Comparison of ENCODE assay signal across 8 mouse cellular contexts in genomic region chr10:80163721-80164120, GRCm38 (mm10). TPM values are rescaled to one million over a fixed set of nuclear protein-coding genes. Genes with fewer than 3 reads are reported as not detected.
DNase-seq lines count a peak whose midpoint lies in the region; ATAC-seq lines count a peak whose summit lies in the region.

No protein-coding gene starts in this region.

- H3K36me3 ChIP-seq in hindbrain, embryonic 11.5 days (ENCODE audit: control insufficient read depth, insufficient read depth, low read length) = no peaks in the 10 kb centered on the region
- no peaks in the 10 kb centered on the region for H3K36me3 ChIP-seq in midbrain, embryonic 15.5 days (replicated peaks)

- no peak for ATAC-seq in hindbrain, embryonic 11.5 days (ENCODE audit: low FRiP score)
- ATAC-seq in midbrain, embryonic 15.5 days (replicated peaks) = no peak
- ATAC-seq in megakaryocyte-erythroid progenitor cell, adult 5-6 weeks (replicated peaks; ENCODE audit: low FRiP score, low TSS enrichment, poor library complexity, severe bottlenecking) = no peak
- no peak for ATAC-seq in inflammation-experienced regulatory T-cells, adult 6 months

- no peaks in the 10 kb centered on the region for H3K9me3 ChIP-seq in hindbrain, embryonic 11.5 days (ENCODE audit: control insufficient read depth, low read length)
- H3K9me3 ChIP-seq in midbrain, embryonic 15.5 days = no peaks in the 10 kb centered on the region

- intact Hi-C loops in heart, postnatal 14 days (cut with DNase I) = no loop called here

- 78% methylated on average over 8 of the region's 8 CpGs for WGBS in hindbrain, embryonic 11.5 days
- WGBS in midbrain, embryonic 15.5 days = 84% methylated on average over 8 of the region's 8 CpGs

- no peak overlapping the region for H3K4me2 ChIP-seq in hindbrain, embryonic 11.5 days (replicated peaks; ENCODE audit: low read depth, low read length)
- peak overlapping the region; percentile 94; the same call in 1 of the 2 replicates for H3K4me2 ChIP-seq in midbrain, embryonic 15.5 days

- H3K27me3 ChIP-seq in hindbrain, embryonic 11.5 days (ENCODE audit: control insufficient read depth, insufficient read depth, low read length) = 0 out of 2 replicates have a peak, but pooled peaks cover 2% of the 10 kb centered on the region
- H3K27me3 ChIP-seq in midbrain, embryonic 15.5 days (replicated peaks) = no peaks in the 10 kb centered on the region

- DNase-seq in heart, adult 11 months = peak; percentile 97
- no peak for DNase-seq in heart, postnatal 14 days
- peak; percentile 87 for DNase-seq in 416B (ENCODE audit: low read depth)
- peak; percentile 2 for DNase-seq in hindbrain, embryonic 11.5 days (ENCODE audit: low spot score)

- H3K27ac ChIP-seq in brown adipose tissue, adult 24 weeks (replicated peaks; ENCODE audit: low read depth, low read length) = peak overlapping the region; percentile 26
- H3K27ac ChIP-seq in hindbrain, embryonic 11.5 days (ENCODE audit: low read depth, low read length) = no peak overlapping the region
- peak overlapping the region; percentile 85; the same call in 1 of the 2 replicates for H3K27ac ChIP-seq in midbrain, embryonic 15.5 days

- H3K4me1 ChIP-seq in brown adipose tissue, adult 24 weeks (ENCODE audit: control insufficient read depth, insufficient read depth, insufficient read length, low read length) = peaks cover 27% of the 10 kb centered on the region
- H3K4me1 ChIP-seq in hindbrain, embryonic 11.5 days (replicated peaks; ENCODE audit: control insufficient read depth, insufficient read depth, low read length) = peaks cover 26% of the 10 kb centered on the region
- peaks cover 62% of the 10 kb centered on the region for H3K4me1 ChIP-seq in midbrain, embryonic 15.5 days

- H3K9ac ChIP-seq in hindbrain, embryonic 11.5 days (ENCODE audit: low read depth, low read length) = no peak overlapping the region
- peak overlapping the region; percentile 71; the same call in 1 of the 2 replicates for H3K9ac ChIP-seq in midbrain, embryonic 15.5 days

- no peak overlapping the region for H3K4me3 ChIP-seq in brown adipose tissue, adult 24 weeks (ENCODE audit: insufficient read depth, low read depth, low read length)
- H3K4me3 ChIP-seq in hindbrain, embryonic 11.5 days (ENCODE audit: low read depth, low read length) = no peak overlapping the region
- no peak overlapping the region; the same call in 1 of the 2 replicates for H3K4me3 ChIP-seq in midbrain, embryonic 15.5 days

RNA-seq across cellular contexts. Expression of gene Cirbp, which starts 2.1 kb away (rescaled TPM):
- total RNA-seq in heart, postnatal 14 days (2021) = 10 to 100 TPM; 40.4 to 64.3 TPM
- polyA plus RNA-seq in brown adipose tissue, adult 24 weeks (2012; ENCODE audit: insufficient read depth, insufficient read length, missing spikeins) = 15.1 and 27.5 TPM in 2 replicates
- 83.4 and 90.4 TPM in 2 replicates for polyA plus RNA-seq in hindbrain, embryonic 11.5 days (2014; fragmentation: Nextera tagmentation; extraction: Ambion mirVana)
- 364 and 392 TPM in 2 replicates for polyA plus RNA-seq in midbrain, embryonic 15.5 days (2015; fragmentation: Nextera tagmentation; extraction: Ambion mirVana)
- 31.5 and 44.0 TPM in 2 replicates for total RNA-seq in megakaryocyte-erythroid progenitor cell, adult 5-6 weeks (2014; fragmentation: Nextera tagmentation)
- total RNA-seq in megakaryocyte-erythroid progenitor cell, adult 5-6 weeks (2017) = 30.8 and 73.1 TPM in 2 replicates
- 100 to 1,000 TPM in 2 of 3 experiments, 10 to 100 TPM in 1; 84.2 to 255 (median 213) TPM for polyA plus RNA-seq in inflammation-experienced regulatory T-cells, adult 6 months (2017; shearing (Covaris generic))

RNA-seq across cellular contexts. Expression of gene 1600002K03Rik, which starts 9.0 kb away (rescaled TPM):
- 1 to 10 TPM; 3.8 to 4.7 TPM for total RNA-seq in heart, postnatal 14 days (2021)
- polyA plus RNA-seq in brown adipose tissue, adult 24 weeks (2012; ENCODE audit: insufficient read depth, insufficient read length, missing spikeins) = 10.9 and 14.9 TPM in 2 replicates
- polyA plus RNA-seq in hindbrain, embryonic 11.5 days (2014; fragmentation: Nextera tagmentation; extraction: Ambion mirVana) = 7.6 and 9.4 TPM in 2 replicates
- polyA plus RNA-seq in midbrain, embryonic 15.5 days (2015; fragmentation: Nextera tagmentation; extraction: Ambion mirVana) = 13.3 and 14.7 TPM in 2 replicates
- 14.2 and 22.9 TPM in 2 replicates for total RNA-seq in megakaryocyte-erythroid progenitor cell, adult 5-6 weeks (2014; fragmentation: Nextera tagmentation)
- 25.4 and 27.8 TPM in 2 replicates for total RNA-seq in megakaryocyte-erythroid progenitor cell, adult 5-6 weeks (2017)
- 10 to 100 TPM; 17.9 to 28.4 (median 20.5) TPM for polyA plus RNA-seq in inflammation-experienced regulatory T-cells, adult 6 months (2017; shearing (Covaris generic))

RNA-seq across cellular contexts. Expression of gene Efna2, which starts 15.6 kb away (rescaled TPM):
- total RNA-seq in heart, postnatal 14 days (2021) = 1 to 10 TPM; 1.1 to 1.4 TPM
- 1.0 and 1.1 TPM in 2 replicates for polyA plus RNA-seq in brown adipose tissue, adult 24 weeks (2012; ENCODE audit: insufficient read depth, insufficient read length, missing spikeins)
- polyA plus RNA-seq in hindbrain, embryonic 11.5 days (2014; fragmentation: Nextera tagmentation; extraction: Ambion mirVana) = 24.8 and 34.2 TPM in 2 replicates
- 53.4 and 54.6 TPM in 2 replicates for polyA plus RNA-seq in midbrain, embryonic 15.5 days (2015; fragmentation: Nextera tagmentation; extraction: Ambion mirVana)
- total RNA-seq in megakaryocyte-erythroid progenitor cell, adult 5-6 weeks (2014; fragmentation: Nextera tagmentation) = 0.40 TPM in 1 of 2 replicates, not detected in the other
- 0.80 TPM in 1 of 2 replicates, not detected in the other for total RNA-seq in megakaryocyte-erythroid progenitor cell, adult 5-6 weeks (2017)
- polyA plus RNA-seq in inflammation-experienced regulatory T-cells, adult 6 months (2017; shearing (Covaris generic)) = not detected

RNA-seq across cellular contexts. Expression of gene Midn, which starts 15.6 kb away (rescaled TPM):
- 100 to 1,000 TPM; 158 to 178 TPM for total RNA-seq in heart, postnatal 14 days (2021)
- 25.5 and 31.6 TPM in 2 replicates for polyA plus RNA-seq in brown adipose tissue, adult 24 weeks (2012; ENCODE audit: insufficient read depth, insufficient read length, missing spikeins)
- 66.7 and 67.1 TPM in 2 replicates for polyA plus RNA-seq in hindbrain, embryonic 11.5 days (2014; fragmentation: Nextera tagmentation; extraction: Ambion mirVana)
- polyA plus RNA-seq in midbrain, embryonic 15.5 days (2015; fragmentation: Nextera tagmentation; extraction: Ambion mirVana) = 29.5 and 29.9 TPM in 2 replicates
- 30.9 and 34.0 TPM in 2 replicates for total RNA-seq in megakaryocyte-erythroid progenitor cell, adult 5-6 weeks (2014; fragmentation: Nextera tagmentation)
- total RNA-seq in megakaryocyte-erythroid progenitor cell, adult 5-6 weeks (2017) = 9.4 and 10.5 TPM in 2 replicates
- 1 to 10 TPM; 7.3 to 9.3 (median 7.5) TPM for polyA plus RNA-seq in inflammation-experienced regulatory T-cells, adult 6 months (2017; shearing (Covaris generic))

RNA-seq across cellular contexts. Expression of gene Cbarp, which starts 23.1 kb away (rescaled TPM):
- total RNA-seq in heart, postnatal 14 days (2021) = 1 to 10 TPM; 3.0 to 3.3 TPM
- polyA plus RNA-seq in brown adipose tissue, adult 24 weeks (2012; ENCODE audit: insufficient read depth, insufficient read length, missing spikeins) = 1.1 and 1.5 TPM in 2 replicates
- 15.1 and 16.7 TPM in 2 replicates for polyA plus RNA-seq in hindbrain, embryonic 11.5 days (2014; fragmentation: Nextera tagmentation; extraction: Ambion mirVana)
- polyA plus RNA-seq in midbrain, embryonic 15.5 days (2015; fragmentation: Nextera tagmentation; extraction: Ambion mirVana) = 65.7 and 66.9 TPM in 2 replicates
- total RNA-seq in megakaryocyte-erythroid progenitor cell, adult 5-6 weeks (2014; fragmentation: Nextera tagmentation) = 5.2 and 10.5 TPM in 2 replicates
- 3.7 TPM in 1 of 2 replicates, not detected in the other for total RNA-seq in megakaryocyte-erythroid progenitor cell, adult 5-6 weeks (2017)
- polyA plus RNA-seq in inflammation-experienced regulatory T-cells, adult 6 months (2017; shearing (Covaris generic)) = 1 to 10 TPM in 2 of 3 experiments, under 1 TPM in 1; 0.60 to 2.3 (median 1.3) TPM

Comparison
In these comparisons a context has a peak if more than half of its experiments do, and no peak if none do; other contexts are left out.
1. DNase-seq: peak in heart, adult 11 months (single experiment), 416B (single experiment) and hindbrain, embryonic 11.5 days (single experiment); none in heart, postnatal 14 days (0 of 2).
2. RNA of gene Efna2, which starts 15.6 kb away (polyA plus RNA-seq): 53.4 to 54.6 TPM in midbrain, embryonic 15.5 days and 24.8 to 34.2 TPM in hindbrain, embryonic 11.5 days; 1.0 to 1.1 TPM in brown adipose tissue, adult 24 weeks and not detected in inflammation-experienced regulatory T-cells, adult 6 months; every median in the first group is over 10 times any median in the second.